Mouse (Mus musculus): Measurements from ENCODE around the gene Thap11.
"Not testable (repeated sequence)": the region's sequence is repeated elsewhere in the genome, so short reads cannot be mapped to it uniquely, and the experiment has no call there.

Gene Thap11

DNA sequence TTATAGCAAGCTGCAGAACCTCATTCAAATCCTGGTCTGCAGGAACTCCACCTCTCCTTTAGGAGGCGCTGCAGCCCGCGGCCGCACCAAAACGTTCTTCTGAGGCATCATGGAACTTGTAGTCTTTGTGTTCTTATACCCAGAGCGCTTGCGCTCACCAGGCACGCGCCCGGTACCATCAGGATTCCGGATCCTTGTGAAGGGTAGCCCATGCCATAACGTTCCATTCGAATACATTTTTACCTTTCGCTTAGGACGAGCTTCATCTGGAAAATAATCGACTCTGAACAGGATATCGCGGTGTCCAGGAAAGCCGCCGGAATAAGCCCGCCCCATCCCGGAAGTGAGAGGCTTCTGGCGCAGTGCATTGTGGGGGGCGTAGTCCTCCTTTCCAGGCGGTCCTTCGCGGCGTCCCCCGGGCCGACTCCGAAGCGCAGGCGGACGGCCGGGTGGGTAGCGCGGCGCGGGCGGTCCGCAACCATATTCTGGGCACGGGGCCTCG lies at the start of gene Thap11:
Thap11 (plus strand) TSS at position 418 of the 502 bp plus-strand sequence.
- peak; percentile 88 for DNase-seq (ENCODE audit: low read depth, low spot score)

DNA sequence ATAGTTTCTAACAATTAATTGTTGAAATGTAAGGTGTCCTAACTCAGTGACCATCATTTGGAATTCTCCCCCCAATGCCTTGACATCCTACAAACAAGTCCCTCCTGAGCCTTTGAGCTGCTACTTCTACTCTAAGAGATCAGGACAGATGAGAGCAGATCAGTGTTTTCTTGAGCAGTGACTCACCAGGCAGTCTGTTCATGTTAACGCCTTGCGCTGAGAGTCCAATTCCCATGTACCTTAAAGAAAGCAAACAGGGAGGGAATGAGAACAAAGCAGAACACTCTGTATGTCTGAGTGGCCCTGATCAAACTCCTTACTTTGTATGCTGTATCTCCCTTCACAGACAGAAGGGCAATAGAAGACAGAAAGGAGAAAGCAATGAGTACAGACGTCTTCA lies 49.6 kb upstream of the Thap11 start:
- no peak for DNase-seq (ENCODE audit: low read depth, low spot score)

DNA sequence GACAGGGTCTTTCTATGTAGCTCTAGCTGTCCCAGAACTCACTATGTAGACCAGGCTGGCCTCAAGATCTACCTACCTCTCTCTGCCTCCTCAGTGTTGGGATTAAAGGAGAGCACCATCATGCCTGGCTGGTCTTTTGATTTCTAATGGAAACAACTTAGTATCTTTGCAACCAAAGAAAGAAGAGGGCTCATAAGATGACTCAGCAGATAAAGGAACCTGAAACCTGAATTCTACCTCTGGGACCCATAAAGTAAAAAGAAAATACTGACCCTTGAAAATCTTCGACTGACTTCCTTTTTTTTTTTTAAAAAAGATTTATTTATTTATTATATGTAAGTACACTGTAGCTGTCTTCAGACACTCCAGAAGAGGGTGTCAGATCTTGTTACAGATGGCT lies 49.0 kb upstream of the Thap11 start:
- no peak for DNase-seq (ENCODE audit: low read depth, low spot score)

DNA sequence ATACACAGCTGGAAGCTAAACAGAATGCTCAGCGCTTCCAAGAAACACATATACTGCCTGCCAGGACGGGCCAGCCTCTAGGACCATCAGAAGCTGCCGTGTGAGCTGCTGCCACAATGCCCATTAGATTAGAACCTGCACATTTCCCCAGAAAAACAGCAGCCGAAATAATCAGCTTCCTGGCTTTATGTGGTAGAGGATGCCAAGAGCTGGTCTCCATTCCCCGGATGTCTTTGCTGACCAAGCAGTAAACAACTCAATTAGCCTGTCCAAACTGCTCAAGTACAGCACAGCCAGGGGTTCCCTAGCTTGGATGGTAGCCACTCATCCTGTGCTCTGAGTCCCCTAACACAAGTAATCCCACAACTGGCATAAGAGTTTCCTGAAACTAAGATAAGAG lies 47.2 kb upstream of the Thap11 start:
- no peak for DNase-seq (ENCODE audit: low read depth, low spot score)

DNA sequence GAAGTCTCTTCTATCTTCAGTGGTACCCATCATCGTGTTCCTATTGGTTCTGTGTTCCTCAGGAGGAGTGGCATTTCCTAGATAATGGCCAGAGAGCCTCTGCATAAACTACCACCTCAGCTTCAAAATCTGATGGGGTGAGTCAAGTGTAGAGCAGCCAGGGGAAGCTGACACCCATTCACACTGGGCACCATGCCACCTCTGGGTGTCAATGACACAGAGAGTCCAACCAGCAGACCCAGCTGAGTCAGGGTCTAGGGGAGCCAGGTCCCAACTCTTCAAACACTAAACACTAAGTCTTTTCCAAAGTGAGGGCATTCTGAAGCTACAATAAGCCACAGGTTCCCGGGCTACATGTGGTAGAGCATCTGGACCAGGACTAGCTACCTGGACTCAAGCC lies 46.5 kb upstream of the Thap11 start:
- no peak for DNase-seq (ENCODE audit: low read depth, low spot score)

DNA sequence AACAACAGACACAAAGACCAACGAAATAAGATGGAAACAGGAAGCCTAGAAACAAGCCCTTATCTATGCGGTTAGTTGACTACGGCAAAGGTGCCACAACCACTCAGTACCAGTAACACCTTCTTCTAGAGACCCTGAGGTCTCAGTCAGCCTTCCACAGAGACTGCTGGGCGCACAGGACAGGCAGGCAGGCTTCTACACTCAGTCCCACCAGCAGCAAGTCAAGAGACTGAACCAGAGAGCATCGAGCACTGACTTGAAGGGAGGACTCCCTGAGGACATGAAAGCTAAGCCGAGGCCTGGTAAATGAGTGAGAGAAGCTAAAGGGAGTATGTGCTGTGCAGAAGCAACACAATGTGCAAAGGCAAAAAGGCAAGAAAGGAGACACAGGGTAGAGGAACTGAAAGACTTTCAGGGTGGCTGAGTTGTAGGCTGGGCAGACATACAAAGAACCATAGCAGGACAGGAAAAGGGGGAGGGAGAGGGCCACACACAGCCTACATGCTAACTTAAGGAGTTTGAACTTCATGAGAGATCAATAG lies 44.6 kb upstream of the Thap11 start:
- no peak for DNase-seq (ENCODE audit: low read depth, low spot score)

DNA sequence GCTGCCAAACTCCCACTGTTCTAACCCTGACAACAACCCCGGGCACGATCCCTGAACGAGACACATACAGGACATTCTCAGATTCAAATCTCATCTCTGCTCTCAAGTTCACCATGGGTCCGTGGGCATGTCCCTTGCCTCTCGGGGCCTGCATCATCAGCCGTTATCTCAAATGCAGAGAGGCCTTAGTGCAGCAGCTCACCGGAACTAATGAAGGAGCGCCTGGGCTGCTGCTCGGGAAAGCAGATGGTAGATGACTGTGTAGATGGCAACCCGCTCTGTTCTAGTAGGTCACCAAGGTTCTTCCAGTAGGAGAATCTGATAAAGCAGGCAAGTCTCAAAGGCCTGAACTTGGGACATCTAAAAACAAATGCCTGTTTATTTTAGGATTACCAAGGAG lies 43.9 kb upstream of the Thap11 start:
- DNase-seq (ENCODE audit: low read depth, low spot score): no peak

DNA sequence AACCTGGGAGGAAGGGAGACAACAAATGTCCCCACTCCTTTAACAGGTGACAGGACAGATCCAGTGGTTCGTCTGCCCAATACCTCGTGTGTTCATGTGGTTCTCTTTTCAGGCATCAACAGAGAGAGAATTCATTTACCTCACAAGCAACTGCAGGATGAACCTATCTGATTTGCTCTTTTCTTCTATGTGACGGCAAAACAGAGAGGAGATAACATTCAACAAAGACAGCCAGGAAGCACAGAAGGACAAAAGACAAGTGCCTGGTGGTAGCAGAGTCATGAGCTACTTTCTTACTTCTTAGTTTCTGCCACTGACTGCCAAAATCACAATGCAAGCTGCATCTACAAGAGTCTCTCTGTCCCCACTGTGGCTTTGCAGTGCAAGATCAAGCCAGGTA lies 43.4 kb upstream of the Thap11 start:
- DNase-seq (ENCODE audit: low read depth, low spot score): no peak

DNA sequence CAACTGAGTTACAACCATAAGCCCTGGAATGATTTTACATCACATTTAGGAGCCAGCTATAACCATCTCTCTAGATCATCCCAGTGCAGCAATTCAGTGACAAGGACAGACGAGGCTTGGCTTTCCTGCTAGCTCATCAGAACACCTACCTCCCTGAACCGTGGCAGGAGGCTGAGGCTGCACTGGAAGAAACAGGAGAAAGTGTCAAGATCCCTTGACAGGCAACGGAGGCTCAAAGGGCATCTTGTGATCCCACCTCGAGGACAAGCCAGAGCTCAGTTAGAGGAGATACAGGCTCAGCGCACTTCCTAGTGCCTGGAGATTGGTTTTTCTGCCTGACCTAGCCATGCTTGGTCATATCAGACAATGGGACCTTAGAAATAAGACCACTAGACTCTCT lies 42.4 kb upstream of the Thap11 start:
- DNase-seq (ENCODE audit: low read depth, low spot score): no peak

DNA sequence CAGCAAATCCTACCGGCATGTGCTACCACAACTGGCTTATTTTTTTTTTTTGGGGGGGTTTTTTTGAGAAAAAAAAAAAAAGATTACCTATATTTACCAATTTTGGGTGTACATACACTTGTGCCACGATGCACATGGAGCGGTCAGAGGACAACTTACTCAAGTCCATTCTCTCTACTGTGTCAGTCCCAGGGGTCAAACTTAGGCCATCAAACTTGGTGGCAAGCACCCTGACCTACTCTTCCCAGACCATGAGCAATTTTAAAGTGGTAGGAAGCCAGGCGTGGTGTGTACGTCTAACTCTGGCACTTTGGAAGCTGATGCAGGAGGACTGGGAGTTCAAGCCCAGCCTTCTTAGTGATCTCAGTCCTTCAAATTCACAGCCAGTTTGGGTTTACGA lies 41.7 kb upstream of the Thap11 start:
- no peak for DNase-seq (ENCODE audit: low read depth, low spot score)

DNA sequence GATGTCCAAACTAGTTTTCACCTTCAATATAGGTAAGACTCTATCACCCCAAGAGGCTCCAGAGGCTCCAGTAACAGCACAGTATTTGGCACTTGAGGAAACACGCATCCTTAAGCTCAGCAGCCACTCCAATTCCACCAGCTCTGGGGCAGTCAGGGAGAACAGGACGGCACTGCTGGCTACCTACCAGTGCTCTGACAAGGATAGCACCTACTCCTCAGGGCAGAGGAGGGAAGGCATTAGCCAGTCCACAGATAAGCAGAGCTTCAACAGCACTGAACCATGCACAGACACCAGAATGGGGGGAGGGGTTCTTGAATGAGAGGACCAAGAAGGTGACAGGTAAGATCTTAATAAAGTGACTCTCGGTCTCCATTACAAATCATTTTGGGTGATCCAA lies 35.3 kb upstream of the Thap11 start:
- DNase-seq (ENCODE audit: low read depth, low spot score): no peak

DNA sequence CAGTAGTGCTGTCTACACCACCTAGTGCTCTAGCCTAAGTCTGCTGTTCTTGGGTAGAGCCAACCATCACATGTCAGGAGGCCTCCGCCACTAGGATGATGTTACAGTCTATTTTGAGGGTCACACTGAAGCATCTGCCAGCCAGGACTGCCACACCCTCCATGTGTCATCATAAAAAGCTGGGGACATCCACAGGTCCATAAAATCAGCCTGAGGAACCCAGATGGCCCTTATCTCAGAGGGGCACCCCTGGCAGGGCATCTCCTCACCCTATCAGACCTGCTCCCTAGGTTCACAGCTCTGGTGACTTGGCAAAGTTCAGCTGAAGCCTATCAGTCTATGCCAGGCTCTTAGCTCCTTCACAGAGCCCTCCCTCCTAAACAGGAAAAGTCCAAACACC lies 34.0 kb upstream of the Thap11 start:
- DNase-seq (ENCODE audit: low read depth, low spot score): no peak

DNA sequence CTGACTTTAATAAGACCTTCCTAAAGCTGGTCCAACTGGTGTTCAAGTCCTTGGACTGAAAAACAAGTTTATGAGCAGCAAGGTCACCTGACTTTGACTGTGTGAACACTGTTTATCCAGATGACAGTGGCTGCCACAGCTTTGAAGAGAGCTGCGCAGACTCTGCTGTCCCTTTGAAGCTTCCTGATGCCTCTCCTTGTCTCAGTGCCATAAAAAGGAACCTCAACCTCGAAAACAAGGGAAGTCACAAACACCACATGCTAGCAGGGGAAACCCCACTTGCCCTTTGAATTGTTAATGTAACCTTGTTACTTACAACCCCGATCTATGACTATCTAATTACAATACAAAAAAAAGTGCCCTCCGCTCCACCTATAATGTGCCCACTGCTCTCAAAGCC lies 29.4 kb upstream of the Thap11 start:
- DNase-seq (ENCODE audit: low read depth, low spot score): no peak

DNA sequence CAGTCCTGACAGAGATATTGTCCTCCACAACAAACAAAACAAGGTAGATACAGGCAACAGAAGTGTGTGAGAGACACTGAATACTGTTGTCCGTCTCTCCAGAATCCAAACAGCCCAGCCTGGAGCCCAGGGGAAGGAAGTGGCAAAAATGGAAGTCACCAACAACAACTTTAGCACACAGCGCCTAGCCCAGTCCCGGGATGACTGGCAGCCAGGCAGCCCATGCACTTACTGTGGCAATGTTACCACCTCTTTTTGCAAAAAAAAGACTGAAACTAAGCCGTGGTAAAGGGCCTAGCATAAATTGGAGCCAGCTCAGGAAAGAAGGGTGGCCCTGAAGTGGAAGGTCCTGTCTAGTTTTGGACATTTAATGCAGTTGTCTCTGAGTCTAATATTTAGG lies 28.6 kb upstream of the Thap11 start:
- DNase-seq (ENCODE audit: low read depth, low spot score): no peak

DNA sequence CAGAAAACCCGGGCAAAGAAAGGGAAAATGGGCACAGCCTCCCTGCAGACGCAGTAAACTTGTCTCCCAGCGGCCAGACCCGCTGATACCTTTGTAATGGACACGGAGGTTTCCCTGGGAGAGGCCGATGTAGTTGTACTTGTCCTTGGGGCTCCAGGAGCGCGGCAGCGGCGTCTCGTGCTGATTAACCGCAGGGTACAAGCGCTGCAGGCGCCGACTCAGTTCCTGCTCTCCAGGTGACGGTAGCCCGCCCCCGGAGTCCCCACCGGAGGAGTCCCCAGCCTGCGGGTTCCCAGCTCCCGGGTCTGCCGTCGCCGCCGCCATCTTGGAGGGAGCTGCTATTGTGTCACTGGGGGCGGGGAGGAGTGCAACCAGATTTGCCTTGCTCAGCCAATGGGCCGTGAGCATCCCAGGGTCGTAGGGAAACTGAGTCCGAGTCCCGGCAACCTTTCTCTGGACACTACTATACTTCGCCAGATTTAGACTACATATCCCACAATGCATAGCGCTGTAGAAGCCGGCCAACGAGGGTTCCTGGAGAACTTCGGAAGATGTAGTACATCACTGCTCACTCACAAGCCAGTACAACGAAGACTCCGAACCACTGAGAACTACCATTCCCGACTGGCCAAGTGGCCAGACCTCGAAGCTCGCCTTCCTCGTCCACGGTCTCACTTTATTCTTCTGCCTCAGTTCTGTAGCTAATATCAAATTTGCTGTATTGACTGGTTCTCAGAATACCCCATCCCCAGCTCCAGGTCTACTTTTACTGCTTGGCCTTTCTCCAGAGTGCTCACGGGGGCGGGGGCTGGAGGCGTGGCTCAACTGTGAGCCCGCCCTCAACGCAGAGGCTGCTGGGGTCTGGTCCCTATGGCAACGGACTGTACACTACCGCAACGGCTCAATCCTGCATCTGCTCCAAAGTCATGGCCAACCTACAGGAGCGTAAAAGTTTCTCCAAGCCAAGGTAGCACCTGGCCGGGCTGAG lies 27.8 kb upstream of the Thap11 start, which contains the start of the genes Ranbp10 and Tsnaxip1:
Ranbp10 (minus strand) TSS at position 490 of the 988 bp plus-strand sequence.
Tsnaxip1 (plus strand) TSS at position 871 of the 988 bp plus-strand sequence.
- peak; percentile 98 for DNase-seq (ENCODE audit: low read depth, low spot score)

DNA sequence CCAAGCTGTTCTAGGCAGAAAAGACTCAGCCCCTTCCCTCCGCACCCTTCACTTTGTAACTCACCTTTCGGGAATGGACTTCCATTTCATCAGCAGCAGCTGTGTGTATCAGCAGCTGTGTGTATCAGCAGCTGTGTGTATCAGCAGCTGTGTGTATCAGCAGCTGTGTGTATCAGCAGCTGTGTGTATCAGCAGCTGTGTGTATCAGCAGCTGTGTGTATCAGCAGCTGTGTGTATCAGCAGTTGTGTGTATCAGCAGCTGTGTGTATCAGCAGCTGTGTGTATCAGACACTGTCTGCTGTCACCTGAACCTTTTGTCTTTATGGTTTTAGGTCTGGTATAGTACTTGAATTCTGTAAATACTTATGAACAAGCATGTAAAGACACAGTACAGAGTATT lies 21.2 kb upstream of the Thap11 start:
- not testable (repeated sequence) for DNase-seq (ENCODE audit: low read depth, low spot score)

DNA sequence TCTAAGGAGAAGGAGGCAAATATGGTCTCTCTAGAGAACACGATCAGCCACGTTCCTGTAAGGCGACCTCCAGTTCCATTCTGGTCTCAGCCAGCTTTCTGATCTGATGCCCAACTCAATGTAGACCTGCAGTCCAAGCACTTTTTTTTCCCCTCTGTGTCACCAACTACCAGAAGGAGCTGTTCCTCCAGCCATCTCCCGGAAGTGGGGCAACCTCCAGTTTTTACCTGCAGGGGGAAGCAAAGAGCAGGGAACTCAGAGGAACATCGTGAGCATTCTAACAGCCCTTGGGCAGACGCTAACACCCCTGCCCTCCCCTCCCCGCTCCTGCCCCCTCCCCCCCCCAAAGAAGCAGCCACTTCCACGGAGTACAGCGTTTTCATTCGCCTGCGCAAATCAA lies 19.6 kb upstream of the Thap11 start:
- no peak for DNase-seq (ENCODE audit: low read depth, low spot score)

DNA sequence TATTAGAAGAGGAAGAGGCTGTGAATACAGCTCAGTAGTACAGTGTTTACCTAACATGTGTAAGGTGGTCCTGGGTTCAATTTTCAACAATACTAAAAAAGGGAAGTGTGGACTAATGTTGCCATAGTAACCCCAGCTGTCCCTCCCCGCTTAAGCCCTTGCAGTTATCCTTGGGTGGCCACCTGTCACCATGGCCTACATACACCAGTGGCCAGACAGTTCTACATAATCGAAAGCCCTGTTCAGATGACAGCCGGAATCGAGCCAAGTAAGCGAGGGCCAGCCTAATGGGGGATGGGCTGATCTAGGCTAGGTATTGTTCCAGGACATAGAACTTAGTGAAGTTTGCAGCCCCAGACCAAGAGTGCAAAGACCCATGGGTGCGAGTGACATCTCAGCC lies 17.9 kb upstream of the Thap11 start:
- no peak for DNase-seq (ENCODE audit: low read depth, low spot score)

DNA sequence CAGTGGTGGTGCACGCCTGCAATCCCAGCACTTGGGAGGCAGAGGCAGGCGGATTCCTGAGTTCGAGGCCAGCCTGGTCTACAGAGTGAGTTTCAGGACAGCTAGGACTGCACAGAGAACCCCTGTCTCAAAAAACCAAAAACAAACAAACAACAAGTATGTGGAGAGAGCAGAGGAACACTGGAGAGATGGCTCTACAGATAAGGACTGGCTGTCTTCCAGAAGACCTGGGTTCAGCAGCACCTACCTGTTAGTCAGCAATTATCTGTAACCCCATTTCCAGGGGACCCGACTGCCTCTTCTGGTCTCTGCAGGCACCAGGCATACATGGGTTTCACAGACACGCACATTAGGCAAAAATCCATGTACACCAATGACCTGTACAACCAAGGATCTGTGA lies 15.7 kb upstream of the Thap11 start:
- DNase-seq (ENCODE audit: low read depth, low spot score): no peak

DNA sequence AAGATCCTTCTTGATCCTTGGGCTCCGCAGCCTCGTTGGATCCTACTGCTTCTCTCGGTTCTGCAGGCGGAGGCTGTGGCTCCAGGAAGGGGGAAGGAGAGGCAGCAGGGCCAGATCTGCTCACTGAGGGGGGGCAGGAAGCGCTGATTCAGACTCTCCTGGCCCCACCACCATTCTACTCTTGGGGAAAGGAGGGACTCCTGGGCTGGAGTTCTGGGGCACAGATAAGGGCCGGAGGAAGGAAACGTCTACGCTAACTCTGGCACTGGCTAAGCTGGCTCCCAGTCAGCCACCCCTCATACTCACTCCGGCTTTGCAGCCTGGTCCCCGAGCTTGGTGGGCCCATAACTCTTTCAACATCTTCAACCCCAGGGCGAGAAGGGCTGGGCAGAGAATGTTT lies 8.3 kb upstream of the Thap11 start:
- DNase-seq (ENCODE audit: low read depth, low spot score): no peak

DNA sequence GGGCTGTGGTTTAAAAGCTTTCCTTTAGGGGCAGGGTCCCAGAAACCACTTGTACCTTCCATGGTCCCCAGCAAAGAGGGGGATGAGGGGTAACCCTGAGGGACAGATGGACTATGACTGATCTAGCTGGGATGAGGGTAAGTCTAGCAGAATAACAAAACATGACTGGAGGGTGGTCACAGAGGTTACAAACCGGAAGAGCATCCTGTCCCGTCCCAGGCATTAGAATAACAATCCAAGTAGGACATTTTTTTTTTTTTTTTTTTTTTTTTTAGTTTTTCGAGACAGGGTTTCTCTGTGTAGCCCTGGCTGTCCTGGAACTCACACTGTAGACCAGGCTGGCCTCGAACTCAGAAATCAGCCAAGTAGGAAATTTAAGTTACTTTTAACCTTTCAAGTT lies 4.9 kb upstream of the Thap11 start:
- DNase-seq (ENCODE audit: low read depth, low spot score): no peak

DNA sequence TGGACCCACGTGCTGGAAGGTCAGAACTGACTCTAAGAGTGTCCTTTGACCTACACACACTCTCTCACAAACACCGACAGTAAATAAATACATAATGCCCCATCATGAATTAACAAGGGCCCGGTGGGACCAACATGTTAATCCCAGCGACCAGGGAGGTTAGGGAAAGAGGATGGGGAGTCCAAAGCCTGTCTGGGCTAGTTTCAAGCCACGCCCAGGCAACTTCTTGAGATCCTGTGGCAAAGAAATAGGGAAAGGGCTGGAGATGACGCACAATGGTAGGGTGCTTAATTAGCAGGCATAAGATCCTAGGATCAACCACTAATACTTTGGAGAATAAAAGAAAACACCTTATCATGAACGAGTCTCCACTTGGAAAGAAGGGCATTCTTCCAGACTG lies 4.3 kb upstream of the Thap11 start:
- no peak for DNase-seq (ENCODE audit: low read depth, low spot score)

DNA sequence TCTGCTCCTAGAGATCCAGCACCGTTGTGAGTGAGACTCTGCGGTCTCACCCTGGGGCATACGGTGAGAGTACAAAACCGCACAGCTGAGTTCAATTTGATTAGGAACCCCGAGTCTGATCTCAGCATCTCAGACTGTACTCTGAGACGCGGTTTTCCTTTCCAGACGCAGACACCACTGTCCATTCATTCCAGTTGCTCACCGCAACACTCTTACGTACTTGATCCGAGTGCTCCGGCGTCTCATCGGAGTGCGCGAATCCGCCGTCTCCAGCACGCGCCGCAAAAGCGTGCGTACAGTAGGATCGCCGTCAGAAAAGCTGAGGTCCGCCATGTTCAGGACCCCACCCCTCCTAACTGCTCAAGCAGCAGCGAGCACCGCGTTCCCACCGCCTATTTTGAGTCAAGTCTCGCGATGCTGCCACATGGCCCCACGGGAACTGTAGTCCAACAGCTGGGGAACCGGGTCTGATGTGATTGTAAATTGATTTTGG lies 3.2 kb upstream of the Thap11 start:
- DNase-seq (ENCODE audit: low read depth, low spot score): peak; percentile 79

Measured in retina, postnatal 7 days (tissue).